Mouse (Mus musculus): ENCODE results near the gene Adamts4.

- TF ChIP-seq CTCF (IDR thresholded peaks at IDR 0.05; ENCODE audit: borderline replicate concordance, extremely low read depth, insufficient read depth, insufficient read length) (no peak), POLR2A (IDR thresholded peaks at IDR 0.05; ENCODE audit: borderline replicate concordance, extremely low read depth, insufficient read depth, insufficient read length, poor library complexity, severe bottlenecking) (no peak)
These were observed 46.0 kb upstream of the Adamts4 start for GRCm38 (mm10) chr1:171204249-171204644.

Data from brain, embryonic 14.5 days (tissue).